Mouse (Mus musculus): Measurements from ENCODE around the gene Olfr1220.

Olfr1220 gene

DNA sequence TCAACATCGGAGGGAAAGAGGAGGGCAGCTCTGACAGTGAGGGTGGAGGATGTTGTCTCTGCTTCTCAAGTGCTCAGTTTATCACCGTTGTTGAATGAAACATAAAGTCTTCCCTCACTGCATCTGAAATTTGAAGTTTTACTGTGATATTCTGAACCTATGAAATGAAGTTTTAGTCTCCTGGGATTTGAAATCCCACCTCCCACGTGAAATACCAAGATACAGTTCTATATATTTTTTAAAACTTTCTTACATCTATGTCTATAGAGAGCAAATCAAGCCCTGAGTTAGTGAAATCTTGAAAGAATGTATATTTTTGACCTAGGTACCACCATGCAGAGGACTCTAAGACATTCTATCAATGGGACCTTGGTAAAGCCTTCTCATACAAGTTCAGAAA, at the start of gene Olfr1220:
TSS of gene Olfr1220 (minus strand) at position 101 of the 400 bp plus-strand sequence.
- DNase-seq (ENCODE audit: low spot score in 2 of 2) = no peak

- no peak for DNase-seq (ENCODE audit: low spot score in 2 of 2)
Measured at GRCm38 (mm10) chr2:89151460-89151859, 44.8 kb upstream of the Olfr1220 start, which contains the start of gene Olfr1223. TSS of gene Olfr1223 (minus strand) at chr2:89151560.

DNA sequence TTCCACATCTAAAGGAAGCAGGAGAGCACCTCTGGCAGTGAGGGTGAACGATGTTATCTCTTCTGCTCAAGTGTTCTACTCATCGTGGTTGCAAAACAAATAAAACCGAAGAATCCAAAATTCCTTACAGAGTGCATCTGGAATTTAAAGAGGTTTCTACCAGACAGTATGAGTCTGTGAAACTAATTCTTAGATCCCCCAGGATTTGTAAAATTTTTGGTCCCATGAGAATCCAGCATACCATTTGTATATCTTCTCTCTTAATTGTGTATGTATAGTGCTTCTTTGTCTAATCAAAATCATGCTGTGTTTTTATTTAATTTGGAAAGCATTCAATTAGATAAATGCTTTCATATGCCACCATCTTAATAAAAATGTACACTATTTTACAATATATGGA, 26.3 kb upstream of the Olfr1220 start, which contains the start of gene Olfr1222:
TSS of gene Olfr1222 (minus strand) at position 101 of the 400 bp plus-strand sequence.
- no peak for DNase-seq (ENCODE audit: low spot score in 2 of 2)

- no peak for DNase-seq (ENCODE audit: low spot score in 2 of 2)
Measured at GRCm38 (mm10) chr2:89117183-89117582, 10.5 kb upstream of the Olfr1220 start, which contains the start of gene Olfr1221. TSS of gene Olfr1221 (minus strand) at chr2:89117283.

GRCm38 (mm10) chr2:89105651-89106050, 984 bp downstream of the Olfr1220 start:
- DNase-seq (ENCODE audit: low spot score in 2 of 2) = no peak

- DNase-seq (ENCODE audit: low spot score in 2 of 2) = no peak
Measured at GRCm38 (mm10) chr2:89093848-89094247, 12.8 kb downstream of the Olfr1220 start.

- DNase-seq (ENCODE audit: low spot score in 2 of 2) = no peak
Measured at GRCm38 (mm10) chr2:89083413-89083812, 23.2 kb downstream of the Olfr1220 start, which contains the start of gene Olfr1219. TSS of gene Olfr1219 (minus strand) at chr2:89083513.

- no peak for DNase-seq (ENCODE audit: low spot score in 2 of 2)
Measured at GRCm38 (mm10) chr2:89081487-89081886, 25.1 kb downstream of the Olfr1220 start.

GRCm38 (mm10) chr2:89061087-89061486, 45.5 kb downstream of the Olfr1220 start, which contains the start of gene Olfr1218:
TSS of gene Olfr1218 (minus strand) at chr2:89061187.
- no peak for DNase-seq (ENCODE audit: low spot score in 2 of 2)

Measured in frontal cortex, postnatal 10 days (tissue).